Mouse (Mus musculus) forebrain, embryonic 10.5 days (tissue): ENCODE results near the gene Grhl3. TPM values are rescaled to one million over a fixed set of nuclear protein-coding genes. Genes with fewer than 3 reads are reported as not detected.

Experiments
- DNase-seq: peaks from one replicate; pipeline ENCODE4 v3.0.0-alpha.2; 2017; ENCODE audit warnings: low spot score; ENCODE audit errors: extremely low spot score
- H3K27ac ChIP-seq: fragments of 300-500 bp; sonication (generic); 2 replicates; pipeline ENCODE4 v1.5.1; 2016; ENCODE audit warnings: mild to moderate bottlenecking
- H3K27me3 ChIP-seq: fragments of 300-500 bp; sonication (generic); 2 replicates; pipeline ENCODE4 v1.6.1; 2016; ENCODE audit warnings: mild to moderate bottlenecking; ENCODE audit not compliant: poor library complexity, severe bottlenecking
- H3K36me3 ChIP-seq: fragments of 300-500 bp; sonication (generic); replicated peaks from 2 replicates; pipeline ENCODE4 v1.6.1; 2016; ENCODE audit warnings: mild to moderate bottlenecking, moderate library complexity
- H3K4me1 ChIP-seq: fragments of 300-500 bp; sonication (generic); 2 replicates; pipeline ENCODE4 v1.6.1; 2016
- H3K4me3 ChIP-seq: fragments of 300-500 bp; sonication (generic); 2 replicates; pipeline ENCODE4 v1.5.1; 2016; ENCODE audit warnings: mild to moderate bottlenecking, moderate library complexity
- H3K9me3 ChIP-seq: fragments of 300-500 bp; sonication (generic); 2 replicates; pipeline ENCODE4 v1.6.1; 2016; ENCODE audit warnings: mild to moderate bottlenecking, moderate library complexity
- WGBS: fragments of 180-500 bp; shearing (Covaris S2); methylation state at CpG from one replicate; pipeline ENCODE4 v1.1.7; 2016; 5-methylcytosine and 5-hydroxymethylcytosine counted together
- microRNA-seq: library from miRNA; unstranded; fragments of <30 nt; microRNA quantifications from one replicate; pipeline ENCODE4, GENCODE M21; 2017
- polyA plus RNA-seq: library from polyadenylated mRNA; unstranded; fragments of >200 nt; fragmentation: Nextera tagmentation; extraction: Ambion mirVana; gene quantifications from 2 replicates; pipeline ENCODE4 v1.2.1, GENCODE M21; 2016

Gene Grhl3
- polyA plus RNA-seq, 1 experiment from 2014 or later, result 3.4 TPM

GRCm38 (mm10) chr4:135494521-135495396 lies 78.7 kb downstream of the Grhl3 start, which contains the start of the genes Stpg1 and Nipal3:
Gene Stpg1, plus strand, starts transcription at chr4:135494790.
Gene Nipal3, minus strand, starts transcription at chr4:135495038.
- no peaks in the 10 kb centered on the region for H3K36me3 ChIP-seq
- peaks cover 5% of the 10 kb centered on the region; the same call in 1 of the 2 replicates for H3K27me3 ChIP-seq
- peak within 1 kb of the TSS; percentile 72 for H3K27ac ChIP-seq
- H3K4me1 ChIP-seq, result peaks cover 29% of the 10 kb centered on the region
- WGBS, result under 1% methylated on average over 53 of the region's 53 CpGs
- H3K4me3 ChIP-seq, result peak within 1 kb of the TSS; percentile 79
- peak; percentile 91 for DNase-seq
- H3K9me3 ChIP-seq, result no peaks in the 10 kb centered on the region

GRCm38 (mm10) chr4:135493691-135494520 lies 79.5 kb downstream of the Grhl3 start:
- H3K9me3 ChIP-seq, result no peaks in the 10 kb centered on the region
- 2% methylated on average over 33 of the region's 33 CpGs for WGBS
- H3K4me1 ChIP-seq, result peaks cover 29% of the 10 kb centered on the region
- H3K36me3 ChIP-seq, result no peaks in the 10 kb centered on the region; the same call in 1 of the 2 replicates
- H3K27ac ChIP-seq, result no peak overlapping the region
- H3K27me3 ChIP-seq, result peaks cover 5% of the 10 kb centered on the region; the same call in 1 of the 2 replicates
- peak; percentile 33 for DNase-seq
- H3K4me3 ChIP-seq, result peak overlapping the region; percentile 79

- Histone ChIP-seq H3K27me3 (peaks cover 5% of the 10 kb centered on the region; the same call in 1 of the 2 replicates), H3K36me3 (no peaks in the 10 kb centered on the region; the same call in 1 of the 2 replicates), H3K4me3 (peak overlapping the region; percentile 79; the same call in 1 of the 2 replicates), H3K27ac (no peak overlapping the region), H3K4me1 (peaks cover 29% of the 10 kb centered on the region), H3K9me3 (no peaks in the 10 kb centered on the region)
- no peak for DNase-seq
- WGBS, result 54% methylated on average over 4 of the region's 4 CpGs
Measured at GRCm38 (mm10) chr4:135493271-135493670, 80.2 kb downstream of the Grhl3 start.

Small RNA genes within 50 kb of the gene (microRNA-seq; reads per million reads assigned to microRNA genes)
- gene Gm25317, result not detected

Other genes with a start within 250 kb of the Grhl3 start
- gene Srrm1, start 220.3 kb downstream of the Grhl3 start, polyA plus RNA-seq, result 235 and 240 TPM in 2 replicates
- gene Ncmap, start 175.4 kb downstream of the Grhl3 start, polyA plus RNA-seq, result 0.40 and 0.52 TPM in 2 replicates
- gene Rcan3, start 139.8 kb downstream of the Grhl3 start, polyA plus RNA-seq, result 10.4 and 10.7 TPM in 2 replicates
- gene Stpg1, start 78.8 kb downstream of the Grhl3 start, polyA plus RNA-seq, result 0.16 and 0.32 TPM in 2 replicates
- gene Nipal3, start 78.6 kb downstream of the Grhl3 start, polyA plus RNA-seq, result 0.95 and 2.9 TPM in 2 replicates
- 0.37 and 0.61 TPM in 2 replicates for gene Ifnlr1, start 112.7 kb upstream of the Grhl3 start, polyA plus RNA-seq
- not detected in 2 replicates for gene Il22ra1, start 154.5 kb upstream of the Grhl3 start, polyA plus RNA-seq
- gene Myom3, start 186.1 kb upstream of the Grhl3 start, polyA plus RNA-seq, result 0.09 TPM in 1 of 2 replicates, not detected in the other